Mouse (Mus musculus): ENCODE data around the gene Crmp1. TPM values are rescaled to one million over a fixed set of nuclear protein-coding genes. Genes with fewer than 3 reads are reported as not detected.

Gene Crmp1
- polyA plus RNA-seq, 1 experiment from 2014 or later = 32.1 TPM

DNA sequence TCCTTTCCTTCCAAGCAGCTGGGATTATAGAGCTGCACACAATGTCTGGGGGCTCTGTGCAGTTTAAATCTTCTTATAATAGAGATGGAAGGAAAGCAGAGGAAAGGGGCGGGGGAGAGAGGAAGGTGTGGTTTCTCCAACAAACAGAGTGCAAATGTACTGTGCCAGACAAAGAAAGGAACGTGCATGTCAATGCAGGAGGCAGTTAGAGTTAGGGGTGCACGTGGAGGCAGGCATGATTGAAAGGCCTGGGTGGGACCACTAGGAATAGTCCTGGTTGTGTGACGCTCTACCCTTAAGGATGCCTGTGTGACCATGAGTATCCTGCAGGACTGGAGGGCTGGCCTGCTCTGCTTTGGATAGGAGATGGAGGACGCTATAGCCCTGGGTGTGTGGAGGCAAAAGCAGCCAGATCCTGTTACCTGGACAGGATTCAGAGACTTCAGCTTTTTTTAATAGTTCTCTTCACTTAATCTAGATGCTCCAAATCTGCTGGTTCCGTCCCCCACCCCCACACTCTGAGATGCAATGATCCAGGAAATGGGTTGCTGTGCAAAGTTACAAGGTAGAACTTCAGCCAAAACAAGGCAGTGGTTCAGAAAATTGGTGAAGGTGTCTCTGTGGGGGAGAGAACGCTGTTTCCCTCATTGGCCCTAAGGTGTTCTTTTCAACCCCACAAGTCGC is 88.9 kb downstream of the Crmp1 start:
- peaks cover 41% of the 10 kb centered on the region for H3K36me3 ChIP-seq (ENCODE audit: control insufficient read depth, insufficient read depth, low read length)

DNA sequence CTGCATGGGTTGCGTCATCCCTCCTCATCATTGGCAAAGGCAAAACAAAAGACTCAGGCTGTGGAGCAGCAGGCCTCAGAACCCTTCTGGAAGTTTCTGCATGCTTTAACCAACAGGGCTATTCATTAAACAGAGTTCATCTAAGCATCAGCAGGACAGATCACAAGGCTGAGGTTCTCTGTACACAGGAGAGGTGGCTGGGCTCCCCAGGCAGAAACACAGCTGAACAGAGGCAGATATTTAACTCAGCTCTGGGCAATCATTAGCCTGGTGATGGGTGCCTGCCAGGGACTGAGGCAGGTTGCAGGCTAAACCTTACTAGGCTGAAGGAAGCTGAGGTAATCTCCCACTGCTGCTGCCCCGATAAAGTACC is 89.4 kb downstream of the Crmp1 start:
- ATAC-seq (ENCODE audit: low read depth) (no peak), DNase-seq (ENCODE audit: low spot score) (no peak)
- H3K9ac ChIP-seq (ENCODE audit: low read depth, low read length) = no peak overlapping the region
- no peak overlapping the region for H3K4me3 ChIP-seq (ENCODE audit: low read depth, low read length)
- 88% methylated on average over 2 of the region's 2 CpGs for WGBS
- no peaks in the 10 kb centered on the region for H3K9me3 ChIP-seq (ENCODE audit: control insufficient read depth, low read length)
- peaks cover 15% of the 10 kb centered on the region for H3K4me1 ChIP-seq (ENCODE audit: control insufficient read depth, insufficient read depth, low read length)
- H3K27ac ChIP-seq (replicated peaks; ENCODE audit: low read depth, low read length) = no peak overlapping the region
- peaks cover 36% of the 10 kb centered on the region for H3K36me3 ChIP-seq (ENCODE audit: control insufficient read depth, insufficient read depth, low read length)
- no peaks in the 10 kb centered on the region for H3K27me3 ChIP-seq (replicated peaks; ENCODE audit: control insufficient read depth, insufficient read depth, low read length)
- no peak overlapping the region for H3K4me2 ChIP-seq (ENCODE audit: low read depth, low read length)

More for the DNA sequence above, 88.9 kb downstream of the Crmp1 start:
- 87% methylated on average over 8 of the region's 8 CpGs for WGBS
- Histone ChIP-seq H3K4me2 (ENCODE audit: low read depth, low read length) (no peak overlapping the region), H3K4me3 (ENCODE audit: low read depth, low read length) (no peak overlapping the region), H3K9me3 (ENCODE audit: control insufficient read depth, low read length) (no peaks in the 10 kb centered on the region), H3K27me3 (replicated peaks; ENCODE audit: control insufficient read depth, insufficient read depth, low read length) (no peaks in the 10 kb centered on the region), H3K4me1 (ENCODE audit: control insufficient read depth, insufficient read depth, low read length) (peaks cover 10% of the 10 kb centered on the region; the same call in 1 of the 2 replicates), H3K9ac (ENCODE audit: low read depth, low read length) (no peak overlapping the region), H3K27ac (replicated peaks; ENCODE audit: low read depth, low read length) (no peak overlapping the region)
- ATAC-seq (ENCODE audit: low read depth) (no peak), DNase-seq (ENCODE audit: low spot score) (no peak)

DNA sequence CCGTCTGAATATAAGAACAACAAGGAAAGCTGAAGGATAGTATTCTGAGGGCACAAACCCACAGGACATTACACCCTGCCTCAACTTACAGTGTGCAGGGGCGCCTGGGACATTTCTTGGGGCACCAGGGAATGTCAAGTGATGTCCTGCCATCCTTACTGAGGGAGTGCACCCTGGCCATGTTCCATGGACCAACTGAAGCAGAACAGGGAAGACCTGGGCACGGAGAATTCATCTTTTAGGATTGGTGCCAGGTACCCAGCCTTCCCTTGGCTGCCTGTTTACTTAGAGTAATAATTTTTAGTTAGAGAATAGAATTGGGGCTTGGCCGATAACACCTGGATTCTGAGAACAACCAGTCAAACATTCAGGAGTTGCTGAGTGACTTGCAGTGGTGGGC is 90.3 kb downstream of the Crmp1 start:
- ATAC-seq (ENCODE audit: low read depth) = no peak
- 80% methylated on average over 4 of the region's 4 CpGs for WGBS
- no peaks in the 10 kb centered on the region for H3K27me3 ChIP-seq (replicated peaks; ENCODE audit: control insufficient read depth, insufficient read depth, low read length)
- no peak overlapping the region for H3K4me2 ChIP-seq (ENCODE audit: low read depth, low read length)
- H3K27ac ChIP-seq (replicated peaks; ENCODE audit: low read depth, low read length) = no peak overlapping the region
- H3K9ac ChIP-seq (ENCODE audit: low read depth, low read length) = no peak overlapping the region
- H3K4me1 ChIP-seq (ENCODE audit: control insufficient read depth, insufficient read depth, low read length) = peaks cover 18% of the 10 kb centered on the region
- DNase-seq (ENCODE audit: low spot score) = no peak
- no peak overlapping the region for H3K4me3 ChIP-seq (ENCODE audit: low read depth, low read length)
- H3K9me3 ChIP-seq (ENCODE audit: control insufficient read depth, low read length) = no peaks in the 10 kb centered on the region
- peaks cover 32% of the 10 kb centered on the region for H3K36me3 ChIP-seq (ENCODE audit: control insufficient read depth, insufficient read depth, low read length)

DNA sequence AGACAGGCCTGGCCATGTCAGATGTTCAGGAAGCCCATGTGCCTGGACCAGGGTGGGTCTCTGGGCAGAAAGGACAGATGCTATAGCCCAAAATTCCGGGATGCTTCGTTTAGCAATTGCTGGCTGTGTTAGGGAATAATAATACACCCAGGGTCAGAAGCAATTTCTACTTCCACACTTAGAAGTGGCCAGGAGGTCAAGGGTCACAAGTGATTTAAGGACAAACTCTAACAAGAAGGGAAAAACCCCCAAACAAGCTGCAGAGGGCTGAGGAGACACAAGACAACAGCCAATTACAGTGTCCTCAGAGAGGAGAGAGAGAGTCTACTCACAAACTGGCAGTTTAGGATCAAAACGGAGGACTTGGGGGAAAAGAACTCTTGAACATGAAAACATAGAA is 93.3 kb downstream of the Crmp1 start:
- peaks cover 38% of the 10 kb centered on the region for H3K4me1 ChIP-seq (ENCODE audit: control insufficient read depth, insufficient read depth, low read length)
- H3K4me3 ChIP-seq (ENCODE audit: low read depth, low read length) = no peak overlapping the region
- DNase-seq (ENCODE audit: low spot score) (no peak), ATAC-seq (ENCODE audit: low read depth) (no peak)
- H3K27me3 ChIP-seq (replicated peaks; ENCODE audit: control insufficient read depth, insufficient read depth, low read length) = no peaks in the 10 kb centered on the region
- peak overlapping the region; percentile 85 for H3K4me2 ChIP-seq (ENCODE audit: low read depth, low read length)
- peaks cover 20% of the 10 kb centered on the region for H3K36me3 ChIP-seq (ENCODE audit: control insufficient read depth, insufficient read depth, low read length)
- H3K27ac ChIP-seq (replicated peaks; ENCODE audit: low read depth, low read length) = no peak overlapping the region
- H3K9me3 ChIP-seq (ENCODE audit: control insufficient read depth, low read length) = no peaks in the 10 kb centered on the region
- H3K9ac ChIP-seq (ENCODE audit: low read depth, low read length) = peak overlapping the region; percentile 38; the same call in 1 of the 2 replicates
- 47% methylated on average over 3 of the region's 3 CpGs for WGBS

DNA sequence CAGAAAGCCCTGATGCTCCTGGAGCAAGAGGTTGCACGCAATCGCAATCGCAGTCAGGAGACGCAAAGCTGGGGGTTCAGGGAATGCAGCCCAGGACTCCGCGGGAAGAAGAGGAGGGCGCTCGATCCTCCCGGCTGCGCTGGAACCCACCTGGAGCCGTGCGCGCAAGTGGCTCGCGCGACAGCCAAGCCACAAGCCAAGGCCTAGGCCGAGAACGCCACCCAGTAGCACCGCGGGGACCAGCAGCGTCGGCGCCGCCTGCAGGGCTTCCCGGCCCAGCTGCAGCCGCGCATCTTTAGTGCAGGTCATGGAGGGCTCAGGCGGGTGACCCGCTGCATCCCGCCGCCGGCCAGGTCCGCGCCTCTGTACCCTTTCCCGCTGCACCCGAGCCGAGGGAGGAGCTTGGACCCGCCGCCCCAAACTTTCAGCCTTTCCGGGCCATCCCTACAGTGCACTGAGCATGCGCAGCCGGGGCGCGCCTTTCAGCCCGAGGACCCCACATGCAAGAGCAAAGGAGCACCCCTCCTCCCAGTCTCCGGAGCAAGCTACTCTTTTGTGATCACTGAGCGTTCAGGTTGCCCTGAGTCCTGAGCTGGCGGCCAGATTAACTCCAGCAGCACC is 94.9 kb downstream of the Crmp1 start, which contains the start of gene Evc:
Evc (minus strand) TSS at position 410 of the 621 bp plus-strand sequence.
- 3% methylated on average over 29 of the region's 48 CpGs for WGBS
- no peaks in the 10 kb centered on the region for H3K27me3 ChIP-seq (replicated peaks; ENCODE audit: control insufficient read depth, insufficient read depth, low read length)
- peak; percentile 89 for DNase-seq (ENCODE audit: low spot score)
- H3K27ac ChIP-seq (replicated peaks; ENCODE audit: low read depth, low read length) = peak within 1 kb of the TSS; percentile 71
- H3K4me1 ChIP-seq (ENCODE audit: control insufficient read depth, insufficient read depth, low read length) = peaks cover 38% of the 10 kb centered on the region
- ATAC-seq (ENCODE audit: low read depth) = peak; percentile 76
- H3K4me3 ChIP-seq (ENCODE audit: low read depth, low read length) = peak within 1 kb of the TSS; percentile 81
- peaks cover 5% of the 10 kb centered on the region for H3K36me3 ChIP-seq (ENCODE audit: control insufficient read depth, insufficient read depth, low read length)
- no peaks in the 10 kb centered on the region for H3K9me3 ChIP-seq (ENCODE audit: control insufficient read depth, low read length)
- peak within 1 kb of the TSS; percentile 82 for H3K9ac ChIP-seq (ENCODE audit: low read depth, low read length)
- H3K4me2 ChIP-seq (ENCODE audit: low read depth, low read length) = peak within 1 kb of the TSS; percentile 85

DNA sequence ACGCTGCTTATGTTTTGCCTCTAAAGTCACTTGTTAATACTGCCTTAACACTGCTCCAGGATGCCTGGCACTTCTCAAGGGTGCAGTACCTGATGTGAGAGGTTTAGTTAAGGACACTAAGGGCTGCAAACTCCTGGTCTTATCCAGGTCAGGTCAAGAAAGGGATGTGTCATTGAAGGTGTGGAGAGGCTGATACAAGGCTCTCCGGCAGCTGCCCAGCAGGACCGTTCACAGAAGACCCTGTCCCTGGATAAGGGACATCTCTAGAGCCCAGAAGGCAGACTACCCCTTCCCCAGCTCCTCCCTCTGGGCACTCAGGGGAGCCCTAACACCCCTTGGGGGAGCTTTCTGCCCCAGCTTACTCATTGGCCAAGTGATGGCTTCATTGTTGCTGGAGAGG is 96.0 kb downstream of the Crmp1 start:
- Histone ChIP-seq H3K36me3 (ENCODE audit: control insufficient read depth, insufficient read depth, low read length) (peaks cover 4% of the 10 kb centered on the region; the same call in 1 of the 2 replicates), H3K4me3 (ENCODE audit: low read depth, low read length) (peak overlapping the region; percentile 68), H3K27me3 (replicated peaks; ENCODE audit: control insufficient read depth, insufficient read depth, low read length) (no peaks in the 10 kb centered on the region), H3K27ac (replicated peaks; ENCODE audit: low read depth, low read length) (peak overlapping the region; percentile 86; the same call in 1 of the 2 replicates), H3K4me1 (ENCODE audit: control insufficient read depth, insufficient read depth, low read length) (peaks cover 38% of the 10 kb centered on the region), H3K4me2 (ENCODE audit: low read depth, low read length) (peak overlapping the region; percentile 85), H3K9ac (ENCODE audit: low read depth, low read length) (peak overlapping the region; percentile 82), H3K9me3 (ENCODE audit: control insufficient read depth, low read length) (no peaks in the 10 kb centered on the region)
- ATAC-seq (ENCODE audit: low read depth) = no peak
- DNase-seq (ENCODE audit: low spot score) = no peak
- 66% methylated on average over 3 of the region's 3 CpGs for WGBS

DNA sequence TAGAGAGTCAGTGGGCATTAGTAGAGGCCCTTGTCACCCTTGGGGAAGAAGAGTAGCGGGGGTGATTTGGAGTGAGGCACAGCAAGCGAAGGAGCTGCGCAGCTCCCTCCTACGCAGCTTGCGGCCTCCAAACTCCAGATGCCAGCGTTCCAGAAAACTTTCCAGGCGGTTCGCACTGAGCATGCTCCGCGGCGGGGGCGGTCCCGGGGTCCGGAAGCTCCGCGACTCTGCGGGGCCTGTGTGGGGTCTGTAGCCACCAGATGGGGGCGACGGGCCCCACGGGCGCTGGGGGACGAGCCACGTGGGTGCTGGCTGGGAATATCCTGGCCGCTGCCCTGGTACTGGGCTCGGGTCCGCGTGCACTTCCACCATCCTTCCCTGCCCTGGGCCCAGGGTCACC is 96.5 kb downstream of the Crmp1 start, which contains the start of gene Evc2:
Evc2 (plus strand) TSS at position 212 of the 400 bp plus-strand sequence.
- WGBS = 0% methylated on average over 15 of the region's 27 CpGs
- H3K27ac ChIP-seq (replicated peaks; ENCODE audit: low read depth, low read length) = peak within 1 kb of the TSS; percentile 86
- H3K4me1 ChIP-seq (ENCODE audit: control insufficient read depth, insufficient read depth, low read length) = peaks cover 38% of the 10 kb centered on the region
- DNase-seq (ENCODE audit: low spot score) (peak; percentile 94), ATAC-seq (ENCODE audit: low read depth) (peak; percentile 92)
- H3K27me3 ChIP-seq (replicated peaks; ENCODE audit: control insufficient read depth, insufficient read depth, low read length) = no peaks in the 10 kb centered on the region
- peak within 1 kb of the TSS; percentile 82 for H3K9ac ChIP-seq (ENCODE audit: low read depth, low read length)
- peaks cover 7% of the 10 kb centered on the region; the same call in 1 of the 2 replicates for H3K36me3 ChIP-seq (ENCODE audit: control insufficient read depth, insufficient read depth, low read length)
- H3K4me3 ChIP-seq (ENCODE audit: low read depth, low read length) = peak within 1 kb of the TSS; percentile 81
- H3K4me2 ChIP-seq (ENCODE audit: low read depth, low read length) = peak within 1 kb of the TSS; percentile 85
- no peaks in the 10 kb centered on the region for H3K9me3 ChIP-seq (ENCODE audit: control insufficient read depth, low read length)
